Mouse (Mus musculus): ENCODE results near the gene Klhl7.

- TF ChIP-seq CTCF (IDR thresholded peaks at IDR 0.05; ENCODE audit: borderline replicate concordance, insufficient read depth, low read length) (no peak), POLR2A (IDR thresholded peaks at IDR 0.05; ENCODE audit: low read depth, low read length) (no peak)
These were observed 88.1 kb downstream of the Klhl7 start for GRCm38 (mm10) chr5:24188476-24188875.

All from embryonic fibroblast, embryonic 13.5 days (primary cell).